Comparison of ENCODE assay signal across 15 mouse cellular contexts in genomic region chr13:95260391-95260790, GRCm38 (mm10). TPM values are rescaled to one million over a fixed set of nuclear protein-coding genes. Genes with fewer than 3 reads are reported as not detected.
DNase-seq lines count a peak whose midpoint lies in the region; ATAC-seq and TF ChIP-seq lines count a peak whose summit lies in the region.
"Had no signal": no experiment of that assay in that cellular context is flagged by ENCODE, and none has a peak within 500 bp of the region (broad histone marks: within the 10 kb centered on the region; RNA-seq: fewer than 3 reads in every experiment).

No protein-coding gene starts in this region.

- H3K4me1 ChIP-seq in lung, postnatal 0 days (ENCODE audit: insufficient read depth, low read depth, low read length): 0 out of 2 replicates have a peak, but pooled peaks cover 3% of the 10 kb centered on the region
- peaks cover 3% of the 10 kb centered on the region; the same call in 1 of the 2 replicates for H3K4me1 ChIP-seq in lung, adult 2 months (ENCODE audit: control insufficient read depth, insufficient read depth, low read length)
- H3K4me1 ChIP-seq in stomach, embryonic 16.5 days (ENCODE audit: control insufficient read depth, insufficient read depth, low read length): peaks cover 7% of the 10 kb centered on the region; the same call in 1 of the 2 replicates
- H3K4me1 ChIP-seq in heart, adult 2 months (ENCODE audit: control insufficient read depth, insufficient read depth, low read length): no peaks in the 10 kb centered on the region
- H3K4me1 ChIP-seq: embryonic facial prominence, embryonic 15.5 days; forebrain, embryonic 13.5 days; hindbrain, embryonic 15.5 days had no signal

- intact Hi-C loops in heart, adult 2 months (cut with DNase I): no loop called here

- no peak; the same call in 1 of the 2 replicates for TF ChIP-seq CTCF in lung, postnatal 0 days (IDR thresholded peaks at IDR 0.05)
- TF ChIP-seq CTCF in lung, adult 2 months (IDR thresholded peaks at IDR 0.05; ENCODE audit: insufficient read depth, low read length): no peak
- TF ChIP-seq CTCF in heart, adult 2 months (IDR thresholded peaks at IDR 0.05): no peak

- H3K4me2 ChIP-seq in lung, postnatal 0 days (replicated peaks; ENCODE audit: low read depth, low read length): no peak overlapping the region
- no peak overlapping the region for H3K4me2 ChIP-seq in stomach, embryonic 16.5 days (ENCODE audit: low read depth, low read length)
- H3K4me2 ChIP-seq: embryonic facial prominence, embryonic 15.5 days; forebrain, embryonic 13.5 days; hindbrain, embryonic 15.5 days; stomach, embryonic 15.5 days had no signal

- TF ChIP-seq EP300 in lung, postnatal 0 days (IDR thresholded peaks at IDR 0.05): no peak
- no peak for TF ChIP-seq EP300 in heart, adult 2 months (IDR thresholded peaks at IDR 0.05; ENCODE audit: insufficient read depth, low read depth, low read length)

- H3K4me3 ChIP-seq in lung, postnatal 0 days (ENCODE audit: low read depth, low read length): no peak overlapping the region
- H3K4me3 ChIP-seq in lung, adult 2 months (replicated peaks; ENCODE audit: extremely low read depth, low read depth, low read length): no peak overlapping the region
- H3K4me3 ChIP-seq in stomach, embryonic 16.5 days (replicated peaks; ENCODE audit: low read length): no peak overlapping the region
- no peak overlapping the region for H3K4me3 ChIP-seq in heart, adult 2 months
- H3K4me3 ChIP-seq: embryonic facial prominence, embryonic 15.5 days; forebrain, embryonic 13.5 days; hindbrain, embryonic 15.5 days; stomach, embryonic 15.5 days had no signal

- no peak for TF ChIP-seq POLR2A in lung, adult 2 months (IDR thresholded peaks at IDR 0.05; ENCODE audit: borderline replicate concordance, extremely low read depth, low read depth, low read length)
- TF ChIP-seq POLR2A in heart, adult 2 months (IDR thresholded peaks at IDR 0.05; ENCODE audit: insufficient read depth, low read depth, low read length): no peak

- no peaks in the 10 kb centered on the region for H3K79me2 ChIP-seq in heart, adult 2 months (replicated peaks; ENCODE audit: control insufficient read depth, insufficient read depth, low read length)

- no peak overlapping the region for H3K9ac ChIP-seq in lung, postnatal 0 days (replicated peaks; ENCODE audit: low read depth)
- H3K9ac ChIP-seq in stomach, embryonic 16.5 days (ENCODE audit: low read length): no peak overlapping the region
- H3K9ac ChIP-seq in heart, adult 2 months (ENCODE audit: low read depth, low read length): no peak overlapping the region
- H3K9ac ChIP-seq: embryonic facial prominence, embryonic 15.5 days; forebrain, embryonic 13.5 days; hindbrain, embryonic 15.5 days; stomach, embryonic 15.5 days had no signal

- no peak overlapping the region for H3K27ac ChIP-seq in lung, postnatal 0 days (ENCODE audit: low read length)
- H3K27ac ChIP-seq in stomach, embryonic 16.5 days (ENCODE audit: low read length): no peak overlapping the region
- H3K27ac ChIP-seq in heart, adult 2 months: no peak overlapping the region
- H3K27ac ChIP-seq: embryonic facial prominence, embryonic 15.5 days; forebrain, embryonic 13.5 days; hindbrain, embryonic 15.5 days; stomach, embryonic 15.5 days had no signal

- no peaks in the 10 kb centered on the region for H3K36me3 ChIP-seq in lung, postnatal 0 days (ENCODE audit: insufficient read depth, low read length)
- no peaks in the 10 kb centered on the region for H3K36me3 ChIP-seq in stomach, embryonic 16.5 days (ENCODE audit: control insufficient read depth, insufficient read depth, low read length)
- H3K36me3 ChIP-seq in heart, adult 2 months (ENCODE audit: control insufficient read depth, insufficient read depth, low read length): no peaks in the 10 kb centered on the region
- H3K36me3 ChIP-seq: embryonic facial prominence, embryonic 15.5 days; hindbrain, embryonic 15.5 days; stomach, embryonic 15.5 days had no signal

- ATAC-seq in lung, postnatal 0 days: peak; percentile 56
- peak; percentile 68 for ATAC-seq in stomach, embryonic 16.5 days (ENCODE audit: insufficient read depth, low FRiP score)
- ATAC-seq: forebrain, embryonic 13.5 days had no signal

- 17% methylated on average over 1 of the region's 1 CpGs for WGBS in lung, postnatal 0 days
- WGBS in lung, adult 2 months: 23% methylated on average over 1 of the region's 1 CpGs
- WGBS in stomach, embryonic 16.5 days: 32% methylated on average over 1 of the region's 1 CpGs
- 30% methylated on average over 1 of the region's 1 CpGs for WGBS in heart, adult 2 months

- DNase-seq in cerebellum, postnatal 10 days: peak; percentile 9 to 18
- no peak for DNase-seq in cerebellum, postnatal 36 days
- peak; percentile 31 for DNase-seq in lung, postnatal 0 days (ENCODE audit: low spot score)
- no peak for DNase-seq in lung, adult 2 months
- peak; percentile 21 to 35 for DNase-seq in kidney, postnatal 36 days
- no peak for DNase-seq in heart, adult 2 months
- no peak for DNase-seq in spleen, postnatal 14 days (ENCODE audit: low spot score in 2 of 2)
- DNase-seq: cerebellum, adult 11-12 months; heart, adult 18-20 months; thymus, postnatal 25 days had no signal

- H3K27me3 ChIP-seq in lung, postnatal 0 days (replicated peaks; ENCODE audit: insufficient read depth, low read length): no peaks in the 10 kb centered on the region
- no peaks in the 10 kb centered on the region for H3K27me3 ChIP-seq in stomach, embryonic 16.5 days (ENCODE audit: control insufficient read depth, insufficient read depth, low read length)
- no peaks in the 10 kb centered on the region for H3K27me3 ChIP-seq in heart, adult 2 months (ENCODE audit: control insufficient read depth, insufficient read depth, low read length)
- H3K27me3 ChIP-seq: embryonic facial prominence, embryonic 15.5 days; forebrain, embryonic 13.5 days; hindbrain, embryonic 15.5 days; stomach, embryonic 15.5 days had no signal

- H3K9me3 ChIP-seq in lung, postnatal 0 days (ENCODE audit: low read length): no peaks in the 10 kb centered on the region
- H3K9me3 ChIP-seq in stomach, embryonic 16.5 days (replicated peaks; ENCODE audit: control insufficient read depth, low read length): no peaks in the 10 kb centered on the region
- H3K9me3 ChIP-seq: embryonic facial prominence, embryonic 15.5 days; forebrain, embryonic 13.5 days; hindbrain, embryonic 15.5 days; stomach, embryonic 15.5 days had no signal

RNA-seq across cellular contexts. Expression of gene Pde8b, which starts 10.3 kb away (rescaled TPM):
- polyA plus RNA-seq in lung, postnatal 0 days (2015; fragmentation: Nextera tagmentation; extraction: Ambion mirVana): 18.1 and 19.3 TPM in 2 replicates
- polyA plus RNA-seq in lung, adult 2 months (2012; rRNA removed): 38.8 and 52.6 TPM in 2 replicates
- 4.7 and 5.8 TPM in 2 replicates for polyA plus RNA-seq in stomach, embryonic 16.5 days (2015; fragmentation: Nextera tagmentation; extraction: Ambion mirVana)
- 1 to 10 TPM; 2.6 to 5.0 TPM for total RNA-seq in heart, adult 2 months (2021)
- polyA plus RNA-seq in heart, adult 2 months (2012; rRNA removed): 1.7 and 2.7 TPM in 2 replicates

Comparison
In these comparisons a context has a peak if more than half of its experiments do, and no peak if none do; other contexts are left out.
1. DNase-seq: peak in cerebellum, postnatal 10 days (2 of 2), lung, postnatal 0 days (single experiment) and kidney, postnatal 36 days (2 of 2); none in cerebellum, postnatal 36 days (0 of 2), lung, adult 2 months (single experiment), heart, adult 2 months (0 of 2) and spleen, postnatal 14 days (0 of 2).